Mouse (Mus musculus) c-Kit-negative CD71-positive TER-119-positive erythroid progenitor cells, embryonic 14.5 days (primary cell): Measurements from ENCODE around the gene Plekho2.

Experiments
- DNase-seq: peaks from one replicate; pipeline ENCODE4 v3.0.0-alpha.2; 2013; ENCODE audit warnings: low read depth, low spot score

Gene Plekho2

GRCm38 (mm10) chr9:65579781-65580371 lies at the start of gene Plekho2:
Gene Plekho2, minus strand, starts transcription at chr9:65580040.
- peak; percentile 87 for DNase-seq

GRCm38 (mm10) chr9:65629025-65629766 lies 49.4 kb upstream of the Plekho2 start, which contains the start of gene Rbpms2:
Gene Rbpms2, plus strand, starts transcription at chr9:65629648.
- no peak for DNase-seq

- no peak for DNase-seq
These were observed 44.4 kb upstream of the Plekho2 start for GRCm38 (mm10) chr9:65624266-65624665.

- no peak for DNase-seq
These were observed 43.0 kb upstream of the Plekho2 start for GRCm38 (mm10) chr9:65622826-65623225.

GRCm38 (mm10) chr9:65621666-65622065 lies 41.8 kb upstream of the Plekho2 start:
- DNase-seq, result no peak

- DNase-seq, result no peak
These were observed 41.4 kb upstream of the Plekho2 start for GRCm38 (mm10) chr9:65621196-65621595.

GRCm38 (mm10) chr9:65619311-65619710 lies 39.5 kb upstream of the Plekho2 start:
- no peak for DNase-seq

- no peak for DNase-seq
These were observed 33.3 kb upstream of the Plekho2 start for GRCm38 (mm10) chr9:65613098-65613497.

GRCm38 (mm10) chr9:65611969-65612486 lies 32.2 kb upstream of the Plekho2 start:
- DNase-seq, result no peak

GRCm38 (mm10) chr9:65607120-65607519 lies 27.3 kb upstream of the Plekho2 start:
- no peak for DNase-seq

- DNase-seq, result no peak
These were observed 26.7 kb upstream of the Plekho2 start for GRCm38 (mm10) chr9:65606321-65607109.

GRCm38 (mm10) chr9:65605471-65606136 lies 25.8 kb upstream of the Plekho2 start:
- DNase-seq, result peak; percentile 63

GRCm38 (mm10) chr9:65603401-65604102 lies 23.7 kb upstream of the Plekho2 start:
- no peak for DNase-seq

- DNase-seq, result no peak
These were observed 21.1 kb upstream of the Plekho2 start for GRCm38 (mm10) chr9:65600951-65601350.

GRCm38 (mm10) chr9:65598765-65599249 lies 19.0 kb upstream of the Plekho2 start:
- no peak for DNase-seq

- DNase-seq, result no peak
These were observed 13.8 kb upstream of the Plekho2 start for GRCm38 (mm10) chr9:65593596-65593995.

GRCm38 (mm10) chr9:65592721-65593120 lies 12.9 kb upstream of the Plekho2 start:
- DNase-seq, result no peak

- DNase-seq, result no peak
These were observed 9.3 kb upstream of the Plekho2 start for GRCm38 (mm10) chr9:65589091-65589490.

- no peak for DNase-seq
These were observed 7.9 kb upstream of the Plekho2 start for GRCm38 (mm10) chr9:65587573-65588358.

- no peak for DNase-seq
These were observed 7.4 kb upstream of the Plekho2 start for GRCm38 (mm10) chr9:65587270-65587572.
